Mouse (Mus musculus) kidney, postnatal 10 days (tissue): ENCODE measurements at regions not wholly inside any gene's neighbourhood (a gene's known extent, or its start where the extent isn't known, plus 50 kb on each side); places are given as distances from the start of the nearest gene placed in this dataset.
"Not testable (repeated sequence)": the region's sequence is repeated elsewhere in the genome, so short reads cannot be mapped to it uniquely, and the experiment has no call there.

Source experiments
- DNase-seq: peaks from one replicate; pipeline ENCODE4 v3.0.0; 2021; ENCODE audit warnings: mixed read lengths

DNA sequence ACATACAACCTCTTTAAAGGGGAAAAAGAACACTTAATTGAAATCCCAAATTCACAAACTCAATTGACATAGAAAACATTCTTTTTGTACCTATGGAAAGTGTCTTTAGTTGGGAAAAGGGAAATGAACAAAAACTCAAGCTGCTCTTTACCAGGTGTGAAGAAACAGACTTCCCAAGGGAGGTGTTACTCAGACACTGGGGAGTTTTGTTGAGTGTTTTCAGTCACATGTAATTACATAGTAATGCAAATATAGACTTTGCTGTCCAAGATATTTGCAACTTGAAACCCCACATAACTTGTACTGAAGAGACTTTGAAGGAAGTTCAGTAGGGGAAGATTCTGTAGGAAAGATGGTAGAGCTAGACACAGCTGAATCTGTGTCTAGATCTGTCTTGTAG is 547.7 kb upstream of the Zfp960 start:
- DNase-seq, result no peak

DNA sequence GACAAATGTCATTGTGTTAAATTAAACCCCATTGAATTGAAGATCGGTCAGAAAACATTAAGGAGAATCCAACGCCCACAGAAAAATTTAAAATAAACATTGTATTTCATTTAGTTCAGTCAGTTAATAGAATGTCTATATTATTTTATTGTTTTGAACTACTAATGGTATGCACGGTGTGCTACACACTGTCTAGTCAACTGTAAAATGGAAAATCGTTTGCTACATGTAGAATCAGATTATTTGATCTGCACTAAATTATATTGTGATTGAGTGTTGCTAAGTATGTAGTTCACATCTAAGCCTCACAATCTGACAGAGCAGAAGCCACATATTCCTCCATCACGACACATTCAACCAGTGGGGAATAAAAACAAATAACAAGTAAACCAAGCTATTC is 570.0 kb upstream of the Zfp960 start:
- DNase-seq, result no peak

DNA sequence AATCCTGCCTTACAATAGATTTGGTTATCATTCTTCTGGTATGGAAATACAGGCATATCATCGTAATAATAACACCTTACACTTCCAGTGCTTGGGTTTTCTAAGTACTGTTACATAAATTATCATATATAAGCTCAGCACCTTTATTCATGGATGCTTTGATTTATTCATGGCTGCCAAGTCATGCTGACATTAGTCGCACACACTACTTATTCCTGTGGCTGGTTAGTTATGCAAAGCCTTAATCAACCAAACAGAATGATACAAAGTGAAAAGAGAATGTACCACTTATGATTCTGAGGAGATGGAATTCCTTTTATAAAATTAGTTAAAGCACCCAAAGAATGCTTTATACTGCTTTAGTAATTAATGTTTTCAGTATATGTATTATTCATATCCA is 570.4 kb upstream of the Zfp960 start:
- no peak for DNase-seq

DNA sequence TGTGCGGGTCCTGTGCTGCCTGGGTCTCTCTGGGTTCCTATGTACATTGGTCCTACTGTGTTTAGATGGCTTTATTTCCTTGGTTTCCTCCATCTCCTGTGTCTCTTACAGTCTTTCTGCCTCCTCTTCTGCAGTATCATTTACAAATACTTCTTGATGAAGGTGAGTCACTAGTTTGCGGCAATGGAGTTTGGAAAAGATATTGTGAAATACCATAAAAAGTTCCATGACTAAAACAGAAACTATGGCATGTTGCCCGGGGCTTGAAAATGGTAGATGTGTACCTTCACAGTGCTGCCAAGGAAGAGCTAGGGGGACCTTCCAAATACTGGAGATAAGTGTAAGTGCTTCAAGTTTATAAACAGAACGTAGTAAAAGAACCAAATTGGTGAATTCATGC is 571.4 kb upstream of the Zfp960 start:
- DNase-seq, result no peak

DNA sequence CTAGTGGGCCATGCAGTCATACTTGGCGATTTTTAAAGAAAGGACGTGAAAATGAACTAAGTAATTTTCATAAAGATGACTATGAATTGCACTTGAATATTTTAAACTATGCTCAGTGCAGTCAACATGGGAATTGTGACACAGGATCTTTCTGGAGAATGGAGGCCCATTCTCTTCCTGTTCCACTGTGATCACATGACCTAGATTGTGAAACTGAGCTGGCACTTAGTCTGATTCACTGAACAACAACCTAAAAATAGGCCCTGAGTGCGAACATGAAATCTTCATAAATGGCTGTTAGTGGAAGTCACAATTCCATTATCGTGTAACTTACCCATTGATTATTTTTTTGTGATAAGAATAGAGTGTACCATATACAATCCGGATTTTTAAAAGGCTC is 577.6 kb upstream of the Zfp960 start:
- no peak for DNase-seq

DNA sequence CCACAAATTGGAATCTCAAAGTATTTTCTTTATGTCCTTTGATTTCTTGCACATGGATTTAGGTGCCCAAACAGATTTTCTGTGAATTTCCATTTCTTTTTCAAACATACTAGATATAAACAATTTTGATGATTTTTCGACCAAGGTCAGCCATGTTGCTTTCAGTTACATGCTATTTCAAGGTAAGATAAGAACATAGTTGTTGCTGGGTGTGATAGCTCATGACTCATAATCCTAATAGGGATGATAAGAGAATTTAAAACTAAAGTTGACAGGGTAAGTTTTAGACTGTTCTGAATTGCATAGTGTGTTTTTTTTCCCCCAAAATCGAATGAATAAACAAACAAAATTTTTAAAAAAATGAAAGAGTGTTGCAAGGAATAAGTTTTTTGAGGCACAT is 579.9 kb upstream of the Zfp960 start:
- no peak for DNase-seq

DNA sequence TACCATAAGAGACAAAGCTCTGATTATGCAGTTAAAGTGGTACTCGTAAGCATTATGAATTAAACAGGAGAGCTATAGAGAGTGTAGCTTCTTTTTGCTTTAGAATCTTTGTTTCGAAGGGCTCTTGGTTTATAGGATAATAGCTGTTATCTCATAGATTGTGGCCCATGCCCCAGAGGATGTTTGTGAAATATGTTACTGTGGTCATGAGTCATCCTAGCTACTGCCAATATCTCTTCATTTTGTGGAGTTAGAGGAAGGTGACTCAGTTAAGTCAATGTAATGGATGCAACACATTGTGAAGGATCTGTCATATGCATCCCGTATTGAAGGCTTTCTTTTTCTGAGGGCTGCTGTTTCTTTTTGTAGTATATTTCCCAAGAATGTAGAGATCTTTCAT is 582.2 kb upstream of the Zfp960 start:
- DNase-seq, result no peak

DNA sequence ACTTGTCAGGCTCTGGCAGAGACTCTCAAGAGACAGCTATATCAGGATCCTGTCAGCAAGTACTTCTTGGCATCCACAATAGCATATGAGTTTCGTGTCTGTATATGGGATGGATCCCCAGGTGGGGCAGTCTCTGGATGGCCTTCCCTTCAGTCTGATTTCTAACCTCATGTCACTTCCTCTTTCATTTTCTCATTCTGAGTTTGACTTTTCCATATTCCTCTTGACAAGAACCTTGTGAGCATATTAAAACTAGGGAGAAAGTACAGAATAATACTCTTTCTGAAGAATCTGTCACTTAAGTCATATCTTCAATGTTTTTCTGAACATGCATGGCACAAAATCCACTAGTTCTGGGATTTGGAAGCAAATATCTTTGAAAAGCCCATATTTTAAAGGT is 583.3 kb upstream of the Zfp960 start:
- no peak for DNase-seq

DNA sequence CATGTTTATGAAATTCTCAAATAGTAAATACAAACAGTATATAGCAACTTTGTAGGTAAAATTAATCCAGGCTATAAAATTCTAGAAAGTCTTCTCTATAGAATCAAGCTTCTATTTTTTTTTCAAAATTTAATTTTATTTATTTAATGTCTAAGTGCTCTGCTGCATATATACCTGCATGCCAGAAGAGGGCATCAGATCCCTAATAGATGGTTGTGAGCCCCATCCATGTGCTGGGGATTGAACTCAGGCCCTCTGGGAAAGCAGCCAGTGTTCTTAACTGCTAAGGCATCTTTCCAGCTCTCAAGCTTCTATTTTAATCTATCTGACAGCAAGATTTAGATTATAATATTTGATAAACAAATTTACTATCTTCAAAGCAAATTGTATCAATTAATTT is 602.7 kb upstream of the Zfp960 start:
- no peak for DNase-seq

DNA sequence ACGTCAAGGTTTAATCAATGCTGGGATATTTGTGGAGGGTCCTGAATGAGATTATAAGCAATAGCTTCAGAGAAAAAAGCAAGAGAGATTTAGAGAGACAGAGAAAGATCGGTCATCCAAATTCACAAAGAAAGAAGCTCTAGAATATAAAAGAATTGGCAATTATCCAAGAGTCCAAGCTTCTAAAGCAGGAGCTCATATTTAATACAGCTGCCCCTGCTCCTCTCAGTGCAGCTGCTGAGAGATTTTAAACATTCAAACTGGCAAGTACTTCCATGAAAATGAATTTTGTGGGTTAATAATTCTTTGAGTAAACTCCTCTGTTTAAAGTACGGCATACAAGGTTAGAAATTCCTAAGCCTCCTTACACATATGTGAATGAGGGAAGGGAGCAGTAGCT is 610.8 kb upstream of the Zfp960 start:
- no peak for DNase-seq

DNA sequence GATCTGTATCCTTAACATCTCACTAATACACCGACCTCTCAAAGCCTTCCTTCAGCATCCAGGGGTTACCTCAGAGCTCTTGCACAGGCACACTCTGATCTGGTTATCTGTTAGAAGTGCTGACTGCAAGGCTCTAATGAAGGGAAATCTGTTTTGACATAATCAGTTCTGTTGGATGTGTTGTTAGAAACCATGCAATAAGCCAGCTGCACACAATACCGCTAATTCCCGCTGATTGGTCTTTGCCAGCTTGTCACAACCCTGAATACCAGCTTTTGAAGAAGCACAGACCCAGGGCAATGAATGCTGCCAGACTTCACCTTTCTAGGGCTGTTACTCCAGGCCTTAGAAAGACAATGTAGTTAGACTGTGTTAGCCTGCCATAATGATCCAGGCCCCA is 613.7 kb upstream of the Rgmb start:
- DNase-seq, result no peak

DNA sequence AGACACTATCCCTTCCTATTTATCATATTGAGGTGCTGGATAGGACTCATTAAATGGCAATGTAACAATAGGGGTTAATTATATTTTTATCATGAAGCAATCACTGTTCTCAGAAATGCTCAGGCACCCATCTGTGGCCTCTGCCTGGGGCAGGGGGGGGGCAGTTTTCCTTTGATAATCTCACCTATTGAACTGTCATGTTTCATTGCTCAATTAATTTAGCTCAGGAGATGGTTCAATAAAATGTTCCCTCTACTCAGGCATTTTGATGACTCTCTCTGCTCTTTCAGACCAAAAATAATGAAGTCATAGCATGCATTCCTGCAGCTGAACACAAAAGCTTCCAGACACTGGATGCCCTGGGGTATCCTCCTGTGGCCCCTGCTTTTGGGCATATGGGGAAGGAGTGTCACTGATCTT is 564.4 kb upstream of the Rgmb start:
- DNase-seq, result no peak

DNA sequence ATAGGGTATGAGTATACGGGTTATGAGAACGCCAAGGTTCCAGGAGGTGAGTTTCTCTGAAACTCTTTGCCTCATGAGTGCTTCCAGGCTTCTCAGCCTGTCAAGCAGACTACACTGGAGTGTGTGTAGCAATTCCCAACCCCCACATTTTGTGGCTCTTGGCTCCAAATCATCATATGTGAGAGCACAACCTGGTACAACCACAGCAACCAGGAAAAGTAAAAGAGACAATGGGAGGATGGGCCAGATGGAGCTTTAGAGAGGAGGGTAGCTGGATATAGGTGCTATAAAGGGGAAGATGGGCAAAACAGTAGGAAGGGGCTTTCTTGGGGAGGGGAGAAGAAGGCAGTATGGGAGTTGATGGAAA is 544.0 kb upstream of the Rgmb start:
- DNase-seq, result not testable (repeated sequence)

DNA sequence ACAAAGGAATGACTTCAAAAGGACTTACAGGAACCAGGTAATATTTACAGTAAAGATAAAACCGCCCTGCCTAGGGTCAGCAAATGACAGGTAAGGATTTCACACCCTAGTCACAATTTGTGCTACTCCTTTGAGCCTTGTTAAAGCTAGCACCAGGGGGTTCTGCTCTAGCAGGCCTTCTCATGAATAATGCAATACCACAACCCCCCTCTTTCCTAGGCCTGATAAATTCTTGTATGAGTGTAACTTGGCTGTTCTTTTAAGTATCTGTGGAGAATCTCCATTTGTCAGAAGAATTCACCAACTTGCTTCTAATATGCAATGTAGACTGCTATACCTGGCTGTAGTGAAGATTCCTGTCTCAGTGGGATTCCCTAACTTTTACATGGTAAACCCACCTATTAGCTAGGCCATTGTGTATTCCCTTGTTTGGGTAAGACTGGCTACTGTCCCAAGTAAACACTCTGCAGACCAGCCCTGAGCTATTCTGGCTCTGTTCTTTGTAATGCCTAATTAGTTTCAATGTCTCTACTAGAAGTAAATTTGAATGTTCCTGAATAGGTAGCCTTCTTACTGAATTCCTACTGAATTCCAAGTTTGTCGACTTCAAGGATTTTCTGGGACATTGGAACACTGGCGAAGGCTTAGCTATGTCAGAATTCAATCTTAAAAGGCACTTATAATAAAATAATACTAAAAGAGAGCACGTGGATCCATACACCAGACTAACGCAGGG is 543.4 kb upstream of the Rgmb start:
- not testable (repeated sequence) for DNase-seq

DNA sequence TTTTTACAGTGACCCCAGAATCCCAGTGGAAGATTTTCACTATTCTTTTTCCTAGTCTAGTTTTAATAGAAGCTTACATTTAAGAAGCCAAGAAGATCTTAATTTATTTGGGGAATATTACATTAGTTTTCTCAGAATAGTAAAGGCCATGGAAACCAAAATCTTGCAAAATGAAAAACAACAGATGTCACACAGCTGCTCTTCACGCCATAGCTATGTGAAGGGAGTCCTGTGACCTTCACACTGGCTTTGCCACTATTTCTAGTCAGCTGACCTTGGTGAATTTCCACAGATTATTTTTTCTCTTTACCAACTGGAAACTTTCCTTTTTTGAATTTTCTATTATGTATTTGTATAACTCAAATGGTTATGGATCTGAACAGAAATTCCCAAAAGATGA is 542.1 kb upstream of the Rgmb start:
- peak; percentile 4 for DNase-seq

DNA sequence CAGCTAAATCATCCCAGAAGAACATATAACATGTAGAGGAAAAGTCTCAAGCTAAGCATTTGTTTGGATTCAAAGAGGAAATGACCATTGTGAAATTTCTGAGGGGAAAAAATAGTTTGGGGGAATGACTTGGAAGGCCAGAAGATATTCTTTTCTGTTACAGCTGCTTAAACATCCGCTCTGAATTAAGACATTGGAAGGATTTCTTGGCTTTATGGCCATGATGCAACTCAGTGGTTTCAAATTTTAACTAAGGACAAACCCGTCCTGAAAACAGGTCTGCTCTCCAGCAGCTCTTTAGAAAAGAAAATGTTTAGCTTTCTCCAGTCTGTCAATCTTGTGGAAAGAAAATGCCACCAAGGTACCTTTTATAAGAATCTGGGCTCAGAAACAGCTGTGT is 513.2 kb upstream of the Rgmb start:
- no peak for DNase-seq

DNA sequence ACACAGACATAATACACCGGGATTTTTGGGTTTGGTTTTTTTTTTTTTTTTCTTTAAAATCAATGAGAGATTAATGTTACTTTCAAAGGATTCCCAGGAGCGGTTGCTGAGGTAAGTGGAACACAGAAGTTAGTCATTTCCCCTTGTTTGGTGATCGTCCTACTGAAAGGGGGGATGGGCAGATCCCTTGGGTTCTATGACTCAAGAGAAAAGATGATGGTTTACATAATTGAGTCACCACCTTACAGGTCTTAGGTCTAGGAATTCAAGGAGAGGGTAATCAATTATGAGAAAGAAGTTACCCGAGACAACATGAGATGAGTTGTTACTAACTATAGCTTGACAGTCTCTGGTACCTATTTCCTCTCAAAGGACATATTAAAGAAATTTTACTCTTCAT is 511.9 kb upstream of the Rgmb start:
- DNase-seq, result no peak

DNA sequence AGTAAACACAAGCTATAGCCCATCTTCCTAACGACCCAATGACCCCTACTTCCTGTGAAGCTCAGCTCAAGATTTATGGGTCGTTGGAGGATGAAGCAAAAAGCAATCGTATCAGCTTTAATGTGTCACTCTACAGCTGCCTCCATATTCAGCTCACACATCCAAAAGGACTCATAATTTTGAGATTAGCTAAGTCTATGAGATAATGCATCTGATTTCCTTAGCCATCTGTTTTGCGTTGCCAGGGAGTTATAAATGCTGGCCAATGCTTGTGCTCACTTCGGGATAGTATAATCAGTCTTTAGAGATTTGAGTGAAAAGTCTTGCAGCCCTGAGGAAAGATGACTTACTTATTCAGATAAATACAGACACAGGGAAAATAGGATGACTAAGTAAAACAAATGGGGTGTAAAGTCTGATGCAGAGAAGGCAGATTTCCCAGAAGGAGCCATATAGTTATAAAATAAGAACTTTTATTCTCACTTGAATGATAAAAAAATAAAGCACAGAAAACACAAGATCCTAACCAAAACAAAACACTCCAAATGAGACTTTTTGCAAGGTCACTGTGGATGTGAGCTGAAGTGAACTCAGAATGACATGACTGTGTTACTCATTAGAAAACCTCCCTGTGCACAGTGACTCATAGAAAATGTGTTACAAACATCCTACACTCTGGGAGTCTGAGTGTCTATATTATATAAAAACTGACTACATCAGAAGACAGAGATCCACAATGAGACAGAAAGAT is 509.1 kb upstream of the Rgmb start:
- DNase-seq, result no peak

DNA sequence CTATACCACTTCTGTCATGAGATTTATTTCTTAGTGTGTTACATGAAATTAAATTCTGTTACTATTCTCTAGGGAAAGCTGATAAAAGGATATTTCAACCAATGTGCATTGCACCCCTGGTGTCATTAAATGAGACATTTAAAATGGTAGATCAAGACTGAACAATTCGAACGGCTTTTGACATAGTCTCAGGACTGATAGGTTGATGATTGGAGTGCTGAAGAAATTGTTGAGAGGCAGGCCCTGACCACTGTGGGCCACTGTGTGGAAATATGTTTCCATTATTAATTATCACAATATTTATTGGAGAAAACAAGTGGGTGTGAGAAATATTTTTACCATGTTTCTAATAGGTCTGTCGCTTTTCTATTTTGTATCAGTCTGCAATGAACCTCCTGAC is 481.1 kb upstream of the Rgmb start:
- DNase-seq, result no peak

DNA sequence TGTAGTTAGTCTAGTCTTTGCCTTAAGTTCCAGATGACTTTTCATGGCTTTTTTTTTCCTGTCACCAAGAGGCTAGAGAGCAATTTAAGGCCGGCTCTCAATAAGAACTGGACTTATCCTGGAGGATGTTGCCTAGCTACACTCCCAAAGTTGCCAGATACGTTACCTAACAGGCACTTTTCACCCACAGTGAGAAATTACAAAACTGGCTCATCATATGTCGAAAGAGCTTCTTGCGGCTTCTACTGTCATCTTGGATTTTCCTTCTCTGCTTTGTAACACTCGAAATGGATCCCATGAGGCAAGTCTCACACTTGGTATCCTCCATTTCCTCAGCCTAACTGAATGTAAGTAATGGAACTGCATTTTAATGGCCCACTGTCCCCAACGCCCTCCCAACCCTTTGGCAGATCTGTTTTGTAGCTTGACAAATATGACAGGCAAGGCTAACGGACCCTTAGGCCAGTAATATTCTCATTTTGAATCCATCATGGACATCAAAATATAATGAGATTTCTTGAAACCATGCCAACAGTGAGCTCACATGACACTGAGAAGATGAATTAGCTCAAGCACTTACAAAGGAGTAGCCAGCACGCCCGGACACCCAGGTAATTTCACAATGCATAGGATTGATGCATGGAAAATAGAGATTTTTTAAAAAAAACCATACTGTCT is 480.5 kb upstream of the Rgmb start:
- DNase-seq, result no peak

DNA sequence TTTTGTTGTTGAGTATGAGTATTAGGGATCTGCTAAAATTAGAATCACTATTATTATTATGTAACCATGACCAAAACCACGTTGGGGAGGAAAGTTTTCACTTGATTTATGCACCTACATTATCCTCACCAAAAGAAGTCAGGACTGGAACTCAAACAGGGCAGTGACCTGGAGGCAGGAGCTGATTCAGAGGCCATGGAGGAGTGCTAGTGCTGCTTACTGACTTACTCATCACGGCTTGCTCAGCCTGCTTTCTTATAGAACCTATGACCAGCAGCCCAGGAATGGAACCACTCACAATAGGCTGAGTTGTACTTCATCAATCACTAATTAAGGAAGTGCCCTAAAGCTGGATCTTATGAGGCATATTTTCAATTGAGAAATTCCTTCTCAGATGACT is 470.9 kb upstream of the Rgmb start:
- no peak for DNase-seq

DNA sequence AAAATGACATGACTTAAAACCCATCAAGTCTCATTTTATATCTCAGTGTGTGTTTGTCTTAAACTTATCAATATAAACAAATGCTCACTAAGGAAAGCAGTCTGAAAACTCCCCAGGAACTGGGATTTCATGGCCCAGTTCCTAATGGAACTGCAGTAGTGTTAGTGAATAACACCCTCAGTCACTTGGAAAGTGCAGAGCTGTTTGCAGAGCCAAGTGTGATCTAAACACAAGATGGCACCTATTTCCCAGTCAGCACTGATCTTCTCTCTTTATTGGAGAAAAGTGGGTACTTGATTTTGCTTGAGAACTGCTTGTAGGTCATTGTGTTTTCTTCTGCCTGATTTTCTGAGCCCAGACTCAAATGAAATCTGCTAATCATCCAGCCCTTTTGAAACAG is 467.7 kb upstream of the Rgmb start:
- DNase-seq, result no peak
